Mouse (Mus musculus) heart, postnatal 10 days (tissue): ENCODE measurements at regions not wholly inside any gene's neighbourhood (a gene's known extent, or its start where the extent isn't known, plus 50 kb on each side); places are given as distances from the start of the nearest gene placed in this dataset.
A peak's percentile ranks its signal among the peaks of the same experiment; 100 is the strongest.

Experiments
- DNase-seq, 2 experiments: peaks; one replicate each; pipeline ENCODE4 v3.0.0; 2021
- intact Hi-C: fragments of 180-260 bp; cut with DNase I; formaldehyde crosslinking; loops from one replicate; pipeline ENCODE4 v1.15.1; 2025

DNA sequence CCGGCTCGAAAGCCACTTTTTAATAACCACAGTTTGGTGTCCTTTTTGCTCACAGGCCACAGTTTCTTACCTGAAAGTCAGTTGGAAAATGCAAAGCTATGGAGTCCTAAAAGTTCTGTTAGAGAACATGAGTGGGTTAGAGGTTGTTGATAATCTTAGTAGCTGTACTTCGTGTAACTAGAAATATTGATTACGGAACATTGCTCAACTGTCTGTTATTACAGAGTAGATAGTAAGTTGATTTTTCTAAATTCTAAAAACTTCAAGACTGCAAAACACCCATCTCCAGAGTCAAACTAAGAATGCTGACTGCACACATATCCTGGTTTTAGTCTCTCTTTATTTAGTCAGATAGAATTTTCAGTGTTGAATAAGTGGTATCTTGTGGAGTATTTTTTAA is 111.0 kb downstream of the Slc38a4 start:
- DNase-seq: no peak
- intact Hi-C loops: loop anchor here (5.0 kb wide), 1 partner anchor 243 kb away; no protein-coding TSS in a partner anchor

DNA sequence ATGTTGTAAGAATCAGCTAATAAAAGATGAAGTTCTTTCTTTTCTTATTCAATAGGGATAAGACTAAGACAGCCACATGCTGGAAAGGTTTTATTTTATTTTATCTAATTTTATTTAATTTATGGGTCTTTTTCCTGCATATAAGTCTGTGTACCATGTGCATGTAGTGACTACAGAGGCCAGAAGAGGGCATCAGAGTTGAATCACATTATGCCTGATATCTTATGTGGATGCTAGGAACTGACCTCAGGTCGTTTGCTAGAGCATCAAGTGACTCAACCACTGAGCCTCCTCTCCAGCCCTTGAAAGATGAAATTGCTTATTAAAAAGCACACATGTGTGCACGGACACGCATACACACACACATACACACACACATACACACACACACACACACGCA is 113.1 kb downstream of the Slc38a4 start:
- intact Hi-C loops: no loop called here
- no peak for DNase-seq

DNA sequence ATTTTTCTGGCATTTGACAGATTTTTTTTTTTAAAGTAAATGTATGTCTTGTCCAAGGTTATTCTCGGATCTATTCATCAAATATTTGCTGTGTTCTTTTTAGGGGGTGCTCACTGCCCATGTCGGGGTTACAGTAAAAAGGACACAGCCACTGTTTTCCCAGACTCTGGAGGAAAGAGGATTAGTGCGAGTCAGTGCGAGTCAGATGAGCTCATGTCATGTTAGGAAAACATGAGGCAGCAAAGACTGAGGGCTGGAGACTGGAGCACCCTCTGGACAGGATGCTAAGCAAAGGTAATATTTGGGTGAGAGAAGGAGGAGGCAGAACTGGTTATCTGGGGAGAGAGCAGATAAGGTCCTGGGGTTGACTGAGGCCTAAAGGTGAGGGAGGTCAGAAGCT is 117.3 kb downstream of the Slc38a4 start:
- DNase-seq: no peak
- intact Hi-C loops: loop anchor here (5.0 kb wide), 3 partner anchors 236 to 396 kb away; no protein-coding TSS in a partner anchor

DNA sequence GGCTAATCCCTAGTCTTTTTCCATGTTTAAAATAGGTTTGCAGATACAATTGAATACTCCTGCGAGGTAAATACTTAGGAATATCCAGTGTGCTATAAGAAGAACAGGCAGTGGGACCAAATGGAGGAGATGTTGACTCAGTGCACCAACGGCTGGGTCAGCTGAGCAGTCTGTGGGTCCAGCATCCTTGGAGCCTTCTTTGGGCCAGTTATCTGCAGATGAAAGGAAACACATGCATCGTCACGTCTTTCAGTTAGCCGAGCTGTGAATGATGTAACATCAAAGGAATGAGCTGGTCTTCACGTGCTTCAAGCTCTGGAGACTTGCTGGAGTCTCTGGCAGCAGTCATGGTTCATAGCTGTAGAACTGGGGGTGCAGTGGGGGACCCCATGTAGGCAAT is 118.1 kb downstream of the Slc38a4 start:
- intact Hi-C loops: loop anchor here (5.0 kb wide), 3 partner anchors 235 to 395 kb away; no protein-coding TSS in a partner anchor
- DNase-seq: no peak

DNA sequence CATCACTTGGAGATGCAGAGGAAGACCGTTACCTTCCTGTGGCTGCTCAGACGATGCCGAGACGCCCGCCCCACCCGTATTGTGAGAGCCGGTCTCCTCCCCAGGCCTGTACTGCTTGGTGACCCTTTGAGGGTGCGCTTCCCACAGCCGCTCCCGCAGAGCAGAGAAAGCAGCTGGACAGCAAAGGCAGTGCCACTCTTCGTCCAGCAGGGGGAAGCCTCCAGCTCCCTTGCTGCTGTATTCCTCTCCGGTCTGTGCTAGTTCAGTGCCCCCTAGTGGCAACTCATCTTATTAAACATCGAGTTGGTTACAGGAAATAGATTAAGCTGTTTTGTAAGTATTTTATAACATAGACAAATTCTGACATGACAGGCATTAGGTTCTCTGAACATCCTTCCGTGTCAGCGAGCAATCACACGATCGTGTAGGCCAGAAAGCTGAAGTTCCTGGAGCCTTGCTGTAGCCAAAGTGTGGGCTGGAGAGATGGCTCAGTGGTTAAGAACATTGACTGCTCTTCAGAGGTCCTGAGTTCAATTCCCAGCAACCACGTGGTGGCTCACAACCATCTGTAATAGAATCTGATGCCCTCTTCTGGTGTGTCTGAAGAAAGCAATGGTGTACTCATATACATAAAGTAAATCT is 118.9 kb downstream of the Slc38a4 start:
- DNase-seq: peak; percentile 94 to 97
- intact Hi-C loops: loop anchor here (5.0 kb wide), 3 partner anchors 235 to 395 kb away; no protein-coding TSS in a partner anchor

DNA sequence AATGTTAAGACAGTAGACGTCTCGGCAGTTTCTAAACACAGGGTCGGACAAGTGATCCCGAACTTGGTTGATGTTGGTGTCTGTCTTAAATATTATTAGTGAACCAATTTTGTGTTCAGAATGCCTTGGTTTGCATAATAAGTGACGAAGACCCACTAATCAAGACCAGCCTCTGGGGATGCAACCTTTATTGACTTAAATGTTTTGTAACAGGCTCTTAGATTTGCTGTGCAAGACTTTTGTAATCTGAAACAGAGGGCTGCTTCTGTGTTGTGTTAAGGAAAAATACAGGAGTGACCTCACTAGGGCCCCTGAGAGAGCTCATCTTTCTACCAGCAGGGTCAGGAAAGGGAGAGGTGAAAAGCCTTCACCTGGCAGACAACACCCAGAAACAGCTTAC is 119.5 kb downstream of the Slc38a4 start:
- intact Hi-C loops: loop anchor here (5.0 kb wide), 3 partner anchors 234 to 394 kb away; no protein-coding TSS in a partner anchor
- no peak for DNase-seq

DNA sequence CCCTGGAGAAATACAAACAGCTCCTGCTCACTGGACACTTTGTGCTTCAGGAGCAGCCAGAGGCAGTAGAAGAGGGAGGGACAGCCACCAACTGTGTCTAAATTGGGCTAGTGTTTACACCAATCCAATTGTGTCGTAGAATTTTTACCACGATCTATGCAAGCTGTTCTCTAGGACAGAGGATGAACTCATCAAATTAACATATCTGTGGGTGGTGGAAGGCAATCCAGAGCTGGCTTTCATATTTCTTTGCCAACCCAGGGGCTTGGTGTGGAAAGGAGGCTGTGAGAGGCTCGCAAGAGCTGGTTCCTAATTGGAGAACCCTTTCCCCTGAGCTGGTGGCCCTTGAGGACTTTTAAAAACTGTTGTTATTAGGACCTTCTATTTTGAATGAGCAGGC is 122.3 kb downstream of the Slc38a4 start:
- no peak for DNase-seq
- intact Hi-C loops: no loop called here

DNA sequence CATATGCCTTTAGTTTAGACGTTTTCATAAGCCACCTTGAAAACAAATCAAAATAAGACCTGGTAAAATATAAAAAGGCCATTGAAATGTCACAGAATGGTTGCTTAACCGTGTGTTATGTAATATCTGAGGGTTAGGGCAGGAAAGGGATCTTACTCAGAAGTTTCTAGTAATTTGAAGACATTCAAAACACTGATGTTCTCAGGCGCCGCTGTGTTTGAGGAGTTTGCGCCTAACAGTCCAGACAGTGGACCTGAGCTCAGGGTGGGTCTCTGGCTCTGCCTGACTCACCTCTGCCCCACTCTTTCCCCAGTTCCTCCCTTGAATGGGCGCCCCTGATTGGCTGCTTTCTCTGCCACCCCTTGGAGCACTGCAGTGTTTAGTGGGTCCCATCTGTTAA is 125.2 kb downstream of the Slc38a4 start:
- no peak for DNase-seq
- intact Hi-C loops: no loop called here

DNA sequence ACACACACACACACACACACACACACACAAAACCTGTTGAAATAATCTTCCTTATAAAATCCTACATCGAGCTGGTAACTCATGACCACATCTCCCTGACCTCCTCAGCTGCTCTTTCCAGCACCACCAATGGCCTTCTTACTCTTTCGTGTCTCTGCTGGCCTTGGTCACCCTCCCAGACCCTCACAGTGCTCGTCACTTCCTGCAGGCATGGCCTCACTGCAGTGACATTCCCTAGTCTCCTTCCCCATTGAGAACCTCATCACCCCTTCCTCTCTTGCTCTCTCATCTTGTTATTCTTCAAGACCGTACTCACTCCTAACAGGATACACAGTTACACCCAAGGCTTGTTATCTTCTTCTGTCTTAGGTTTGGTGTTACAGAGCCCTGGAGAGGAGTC is 126.0 kb downstream of the Slc38a4 start:
- intact Hi-C loops: no loop called here
- no peak for DNase-seq

DNA sequence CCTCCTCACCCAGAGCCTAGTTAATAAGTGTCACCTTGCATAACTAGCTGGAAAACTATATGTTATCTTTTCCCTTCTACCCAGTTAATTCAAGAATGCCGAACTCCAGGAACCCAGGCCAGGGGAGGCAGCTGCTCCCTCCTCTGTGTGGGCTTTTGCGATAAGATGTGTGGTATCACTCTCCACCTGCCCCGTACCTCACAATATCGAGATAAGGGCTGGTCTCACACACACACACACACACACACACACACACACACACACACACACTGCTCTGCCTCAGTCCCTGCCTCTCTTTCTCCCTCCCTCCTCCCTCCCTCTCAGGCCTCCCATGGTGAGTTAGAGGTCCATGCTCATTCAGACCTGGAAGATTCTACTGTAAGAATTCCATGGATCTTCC is 127.1 kb downstream of the Slc38a4 start:
- no peak for DNase-seq
- intact Hi-C loops: no loop called here

DNA sequence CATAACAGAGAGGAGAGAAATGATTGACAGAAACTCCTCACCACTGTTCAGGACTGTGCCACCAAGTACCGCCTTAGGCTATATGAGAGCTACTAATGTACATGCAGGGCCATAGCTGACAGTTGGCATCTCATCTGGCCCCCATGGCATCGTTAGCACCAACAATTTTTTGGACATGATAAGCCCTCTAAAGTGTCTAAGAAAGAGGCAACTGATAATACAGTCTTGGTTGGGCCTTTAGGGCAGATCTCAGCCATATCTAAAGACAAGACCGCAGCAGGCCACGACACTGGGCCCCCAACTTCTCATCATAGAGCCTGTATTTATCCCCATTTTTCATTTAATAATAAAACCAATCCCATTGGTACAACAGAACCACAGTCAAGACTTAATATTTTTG is 128.1 kb downstream of the Slc38a4 start:
- DNase-seq: no peak
- intact Hi-C loops: no loop called here

DNA sequence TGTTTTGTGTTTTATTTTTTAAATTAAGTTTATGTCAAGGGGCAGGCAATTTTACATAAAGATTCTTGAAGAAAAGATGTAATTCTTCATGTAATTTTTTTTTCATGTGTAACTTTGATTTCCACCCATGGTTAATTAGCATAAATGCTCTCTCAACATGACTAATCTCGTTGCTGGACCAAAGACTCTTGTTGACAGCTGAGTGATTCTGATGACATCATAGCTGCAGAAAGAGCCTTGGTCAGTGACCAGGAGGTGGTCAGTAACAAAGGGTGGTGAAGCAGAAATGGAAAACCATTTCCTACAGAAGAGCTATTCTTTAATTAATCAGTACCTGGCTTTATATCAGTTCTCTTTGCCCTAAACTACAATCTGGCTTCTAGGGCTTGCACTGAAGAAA is 129.1 kb downstream of the Slc38a4 start:
- DNase-seq: no peak
- intact Hi-C loops: no loop called here

DNA sequence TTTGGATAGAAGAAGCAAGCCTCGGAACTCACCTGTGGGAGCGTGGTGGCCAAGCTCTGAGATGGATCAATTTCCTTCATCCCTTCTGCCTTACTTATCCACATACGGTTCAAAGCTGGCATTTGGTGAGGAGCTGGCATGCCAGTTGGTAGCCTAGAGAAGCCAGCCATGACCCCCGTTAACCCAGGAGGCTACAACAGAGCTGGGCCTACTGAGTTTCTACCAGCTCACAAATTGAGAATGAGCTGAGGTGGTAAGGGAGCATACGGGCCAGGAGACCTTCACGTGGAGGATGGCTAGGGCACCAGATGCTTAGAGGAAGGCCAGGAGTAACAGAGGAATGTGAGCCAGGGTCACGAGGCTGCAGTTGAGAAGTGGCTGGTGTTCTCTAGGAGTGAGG is 139.2 kb downstream of the Slc38a4 start:
- DNase-seq: no peak
- intact Hi-C loops: no loop called here

DNA sequence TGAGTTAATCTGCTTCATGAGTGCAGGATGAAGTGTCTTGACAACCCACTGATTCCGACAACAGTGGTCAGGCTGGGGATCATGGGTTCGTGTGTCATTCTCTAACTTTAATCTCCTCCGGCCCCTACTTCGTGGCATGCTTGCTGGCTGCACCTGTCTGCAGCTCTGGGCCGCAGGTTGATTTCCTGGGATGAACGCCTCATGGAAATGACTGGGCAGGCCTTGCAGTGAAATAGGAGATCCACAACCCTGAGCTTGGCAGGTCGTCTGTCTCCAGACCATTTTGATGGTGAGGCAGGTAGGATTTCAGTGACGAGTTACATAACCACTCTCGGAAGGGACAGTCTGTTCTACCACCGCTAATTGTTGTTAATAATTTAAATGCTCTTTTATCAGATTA is 140.2 kb downstream of the Slc38a4 start:
- intact Hi-C loops: no loop called here
- peak in 1 of 2 experiments; percentile 28 for DNase-seq

DNA sequence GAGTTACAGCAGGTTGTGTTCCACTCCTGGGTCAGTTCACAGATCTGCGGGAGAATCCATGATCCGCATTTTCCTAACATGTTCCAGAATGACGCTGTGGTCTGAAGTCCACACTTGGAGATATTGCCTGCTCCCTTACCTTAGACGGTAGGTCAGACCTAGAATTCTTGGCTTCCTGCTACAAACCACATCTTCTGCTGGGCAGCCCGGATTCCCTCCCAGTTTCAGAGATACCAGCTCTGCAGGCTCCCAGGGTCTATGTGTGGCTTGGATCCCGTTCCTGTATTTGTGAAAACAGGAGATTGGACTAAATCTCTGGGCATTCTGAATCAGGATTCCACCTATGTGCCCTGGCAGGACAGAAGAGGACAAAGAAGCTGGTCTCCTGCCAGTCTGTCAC is 140.8 kb downstream of the Slc38a4 start:
- DNase-seq: no peak
- intact Hi-C loops: no loop called here

DNA sequence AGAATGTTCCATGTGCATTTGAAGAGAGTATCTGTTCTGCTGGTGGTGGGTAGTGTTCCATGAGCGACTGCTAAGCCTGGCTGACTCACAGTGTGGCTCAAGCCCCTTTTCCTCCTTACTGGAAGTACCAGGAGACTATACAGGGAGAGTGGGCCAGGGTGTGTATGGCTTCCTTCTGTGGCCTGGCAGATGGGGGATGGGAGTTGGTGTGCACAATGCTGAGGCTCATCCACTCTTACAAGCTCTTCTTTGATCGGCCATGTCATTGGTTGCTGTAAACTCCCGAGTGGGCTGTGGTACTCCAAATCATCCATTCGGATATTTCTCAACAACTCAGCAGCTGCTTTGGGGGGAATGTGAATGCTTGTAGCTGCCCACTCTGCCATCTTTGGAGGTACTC is 150.2 kb downstream of the Slc38a4 start:
- intact Hi-C loops: no loop called here
- DNase-seq: no peak

DNA sequence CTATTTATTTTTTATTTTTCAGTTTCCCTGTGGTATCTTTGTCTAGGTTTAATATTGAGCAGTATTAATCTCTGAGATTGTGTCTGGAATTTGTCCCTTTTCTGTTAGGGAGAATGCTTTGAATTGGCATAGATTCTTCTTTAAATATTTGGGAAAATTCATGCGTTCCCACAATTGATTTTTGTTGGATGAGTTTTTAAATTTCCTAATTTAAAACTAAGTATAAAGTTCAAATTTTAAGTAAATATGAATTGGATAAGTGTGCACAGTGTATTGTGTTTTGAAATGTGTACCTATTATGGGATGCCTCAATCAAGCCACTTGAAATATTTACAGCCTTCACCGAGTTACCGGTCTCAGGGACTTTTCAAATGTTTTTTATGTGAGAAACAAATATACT is 152.3 kb downstream of the Slc38a4 start:
- intact Hi-C loops: no loop called here
- DNase-seq: no peak

DNA sequence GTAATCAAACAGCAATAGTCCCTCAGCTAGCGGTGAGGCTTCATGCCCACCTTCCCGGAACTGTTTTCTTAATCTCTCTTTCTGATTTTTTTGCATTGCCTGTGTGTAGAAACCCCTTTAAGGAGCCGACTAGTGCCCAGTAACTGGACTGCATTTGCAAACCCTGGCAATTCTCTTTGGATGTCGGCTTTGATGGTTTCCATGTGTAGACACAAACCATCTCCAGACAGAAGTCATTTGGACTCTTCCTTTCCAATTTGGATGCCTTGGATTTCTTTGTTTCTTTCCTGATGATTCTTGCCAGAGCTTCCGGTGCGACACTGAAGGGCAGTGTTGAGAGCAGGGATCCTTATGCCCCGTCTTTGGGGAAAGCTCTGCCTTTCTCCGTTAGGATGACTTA is 153.0 kb downstream of the Slc38a4 start:
- intact Hi-C loops: no loop called here
- DNase-seq: no peak

DNA sequence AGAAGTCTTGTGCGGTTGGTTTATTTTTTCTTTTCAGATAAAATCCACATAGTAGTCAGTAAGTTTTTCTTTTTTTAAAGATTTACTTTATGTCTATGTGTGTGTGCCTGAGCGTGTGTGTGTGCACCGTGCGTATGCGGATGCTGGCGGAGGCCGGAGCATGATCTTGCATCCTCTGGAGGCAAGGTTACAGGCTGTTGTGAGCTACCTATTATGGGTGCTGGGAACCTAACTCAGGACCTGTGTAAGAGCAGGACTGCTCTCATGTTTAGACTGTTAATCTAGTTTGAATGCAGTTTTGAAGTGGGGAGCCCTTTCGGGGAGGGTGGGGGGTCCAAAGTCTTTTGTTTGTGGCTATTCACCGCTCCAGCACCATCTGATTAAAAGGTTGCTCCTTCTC is 154.1 kb downstream of the Slc38a4 start:
- intact Hi-C loops: no loop called here
- DNase-seq: no peak

DNA sequence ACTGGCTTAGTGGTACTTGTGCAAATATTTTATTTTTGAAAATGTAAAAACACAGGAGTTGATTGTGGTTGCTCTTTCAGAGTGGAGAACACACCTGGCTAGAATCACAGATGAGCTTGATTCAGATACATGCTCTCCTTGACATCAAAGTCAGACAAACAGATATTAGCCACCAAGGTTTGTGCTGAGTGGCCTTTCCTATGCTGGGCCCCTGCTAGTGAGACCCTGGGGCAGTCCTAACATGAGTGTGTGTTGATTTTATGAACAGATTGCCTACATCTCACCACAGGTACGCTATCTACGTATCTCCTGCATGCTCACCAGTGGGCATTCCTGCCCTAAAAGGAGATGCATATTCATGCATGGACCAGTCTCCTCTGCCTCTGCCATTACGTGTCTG is 157.5 kb downstream of the Slc38a4 start:
- DNase-seq: no peak
- intact Hi-C loops: no loop called here

DNA sequence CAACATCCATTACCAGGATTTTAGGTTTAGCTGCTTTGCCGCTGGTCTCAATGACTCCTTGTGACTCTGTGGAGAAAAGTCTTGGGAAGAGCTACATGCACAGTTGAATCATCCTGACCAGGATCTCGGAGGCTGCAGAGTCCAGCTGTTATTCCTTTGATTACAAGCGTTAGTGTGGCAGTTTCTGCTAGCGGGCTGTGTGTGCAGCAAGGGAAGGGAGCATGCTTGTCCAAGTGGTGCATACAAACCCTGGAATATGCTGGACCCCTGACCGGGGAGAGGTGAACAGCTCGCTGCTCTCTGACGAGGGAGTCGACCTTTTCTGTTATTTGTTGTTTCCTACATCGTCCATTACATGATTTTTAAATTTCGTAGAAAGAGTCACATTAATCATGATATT is 170.9 kb downstream of the Slc38a4 start:
- intact Hi-C loops: no loop called here
- no peak for DNase-seq

DNA sequence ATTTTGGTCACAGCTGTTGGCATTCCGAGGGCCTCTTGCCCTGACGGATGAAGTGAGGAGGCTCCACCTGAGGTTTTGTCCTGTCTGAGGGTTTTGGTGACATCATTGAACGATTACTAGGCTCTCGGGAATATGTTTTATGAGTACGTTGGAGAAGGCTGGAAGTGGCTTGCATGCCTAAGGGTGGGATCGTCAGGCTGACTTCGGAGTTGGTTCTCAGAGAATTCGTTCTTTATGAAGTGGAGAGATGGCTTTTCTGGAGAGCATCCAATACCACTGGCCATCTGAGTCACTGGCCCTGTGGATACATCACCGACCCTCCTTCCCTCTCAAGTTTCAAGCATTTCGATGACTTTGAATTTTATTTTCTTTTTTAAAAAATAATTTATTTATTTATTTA is 172.0 kb downstream of the Slc38a4 start:
- intact Hi-C loops: no loop called here
- DNase-seq: no peak

DNA sequence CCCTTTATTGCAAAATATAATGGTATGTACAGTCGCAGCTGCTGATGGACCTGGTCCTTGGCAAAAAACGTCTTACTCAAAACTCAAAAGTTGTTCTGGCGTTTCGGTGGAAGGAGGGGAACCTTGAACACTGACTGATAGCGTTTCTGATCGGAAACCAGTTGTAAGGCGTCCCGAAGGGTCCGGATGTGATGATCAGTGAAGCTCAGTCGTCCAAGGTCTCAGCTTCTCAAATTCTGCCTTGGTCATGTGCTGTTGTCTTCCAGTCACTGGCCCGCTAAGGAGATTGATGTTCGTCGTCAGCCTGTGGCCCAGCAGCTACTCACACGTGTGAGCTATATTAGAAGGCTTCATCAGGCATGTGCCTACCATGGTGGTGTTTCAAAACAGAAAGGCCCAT is 173.5 kb downstream of the Slc38a4 start:
- intact Hi-C loops: no loop called here
- DNase-seq: no peak
